In the genomic region with DNA sequence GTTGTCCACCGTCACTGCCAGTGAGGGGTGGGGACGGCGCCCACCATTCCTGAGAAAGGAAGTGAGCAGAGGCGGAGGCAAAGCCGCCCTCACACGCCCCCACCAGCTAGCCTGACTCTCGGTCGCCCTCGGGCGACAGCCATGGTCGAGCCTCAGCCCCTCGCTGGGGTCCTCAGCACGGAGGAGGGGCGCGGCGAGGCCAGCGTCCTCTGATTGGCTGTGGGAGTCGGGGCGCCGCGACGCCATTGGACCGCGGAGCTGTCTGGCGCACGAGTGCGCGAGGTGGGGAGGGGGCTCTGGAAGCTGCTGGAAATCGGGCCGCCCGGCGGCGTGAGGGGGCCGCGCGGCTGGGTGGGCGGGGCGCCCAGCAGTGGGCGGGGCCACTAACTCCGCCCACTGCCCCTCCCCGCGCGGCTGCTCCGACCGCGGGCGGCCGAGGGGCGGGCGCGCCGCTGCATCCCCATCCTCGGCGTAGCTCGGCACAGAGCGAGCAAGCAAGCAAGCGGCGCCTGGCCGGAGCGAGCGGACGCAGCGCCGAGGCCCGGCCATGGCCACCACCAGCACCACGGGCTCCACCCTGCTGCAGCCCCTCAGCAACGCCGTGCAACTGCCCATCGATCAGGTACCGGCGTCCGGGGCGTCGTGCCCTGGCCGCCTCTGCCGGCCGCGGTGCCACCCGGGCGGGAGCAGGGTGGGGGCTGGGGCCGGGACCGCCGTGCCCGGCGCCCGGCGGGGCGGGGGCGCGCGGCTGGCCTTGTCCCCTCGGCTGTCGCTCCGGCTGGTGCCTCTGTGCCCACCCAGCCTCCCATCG, we compare ENCODE assay signal across 8 mouse cellular contexts. TPM values are rescaled to one million over a fixed set of nuclear protein-coding genes. Genes with fewer than 3 reads are reported as not detected.
A peak's percentile ranks its signal among the peaks of the same experiment; 100 is the strongest.
DNase-seq lines count a peak whose midpoint lies in the region; ATAC-seq and TF ChIP-seq lines count a peak whose summit lies in the region.

No protein-coding gene starts in this region.

- no peak overlapping the region for H3K27ac ChIP-seq in cerebellum, adult 2 months (ENCODE audit: insufficient read depth, low read length)
- peak overlapping the region; percentile 97 for H3K27ac ChIP-seq in forebrain, postnatal 0 days (ENCODE audit: low read depth, low read length)
- peak overlapping the region; percentile 96 for H3K27ac ChIP-seq in lung, embryonic 16.5 days (ENCODE audit: low read length)

- peak overlapping the region; percentile 72 for H3K4me2 ChIP-seq in forebrain, postnatal 0 days (ENCODE audit: low read depth)
- H3K4me2 ChIP-seq in lung, embryonic 16.5 days (ENCODE audit: low read depth, low read length) = peak overlapping the region; percentile 93

- H3K4me3 ChIP-seq in cerebellum, adult 2 months (replicated peaks; ENCODE audit: insufficient read depth, low read depth, low read length) = peak overlapping the region; percentile 59
- H3K4me3 ChIP-seq in forebrain, postnatal 0 days (ENCODE audit: low read depth, low read length) = peak overlapping the region; percentile 97
- peak overlapping the region; percentile 91 for H3K4me3 ChIP-seq in lung, embryonic 16.5 days (ENCODE audit: low read length)

- peak; percentile 99 for ATAC-seq in forebrain, postnatal 0 days
- peak; percentile 99 for ATAC-seq in lung, embryonic 16.5 days (ENCODE audit: low read depth)

- no peaks in the 10 kb centered on the region for H3K9me3 ChIP-seq in forebrain, postnatal 0 days (ENCODE audit: low read length)
- no peaks in the 10 kb centered on the region for H3K9me3 ChIP-seq in lung, embryonic 16.5 days (ENCODE audit: control insufficient read depth, low read length)

- under 1% methylated on average over 95 of the region's 95 CpGs for WGBS in cerebellum, adult 2 months
- under 1% methylated on average over 80 of the region's 95 CpGs for WGBS in forebrain, postnatal 0 days
- under 1% methylated on average over 48 of the region's 95 CpGs for WGBS in lung, embryonic 16.5 days

- H3K36me3 ChIP-seq in forebrain, postnatal 0 days (ENCODE audit: insufficient read depth) = no peaks in the 10 kb centered on the region
- no peaks in the 10 kb centered on the region for H3K36me3 ChIP-seq in lung, embryonic 16.5 days (ENCODE audit: control insufficient read depth, insufficient read depth, low read length)

- TF ChIP-seq CTCF in cerebellum, adult 2 months (IDR thresholded peaks at IDR 0.05; ENCODE audit: borderline replicate concordance, insufficient read depth, low read depth, low read length) = no peak
- peak; percentile 78 for TF ChIP-seq CTCF in forebrain, postnatal 0 days (IDR thresholded peaks at IDR 0.05; ENCODE audit: low read depth)

- H3K4me1 ChIP-seq in cerebellum, adult 2 months (ENCODE audit: control insufficient read depth, insufficient read depth, low read length) = no peaks in the 10 kb centered on the region
- H3K4me1 ChIP-seq in forebrain, postnatal 0 days (ENCODE audit: insufficient read depth) = peaks cover 15% of the 10 kb centered on the region
- peaks cover 20% of the 10 kb centered on the region for H3K4me1 ChIP-seq in lung, embryonic 16.5 days (replicated peaks; ENCODE audit: control insufficient read depth, insufficient read depth, low read length)

- H3K9ac ChIP-seq in forebrain, postnatal 0 days = peak overlapping the region; percentile 99
- peak overlapping the region; percentile 95 for H3K9ac ChIP-seq in lung, embryonic 16.5 days (ENCODE audit: low read length)

- peak; percentile 54 for DNase-seq in MEL-GATA-1-ER (ENCODE audit: extremely low read depth, low read depth)
- peak; percentile 76 to 78 for DNase-seq in cerebellum, adult 2 months
- DNase-seq in forebrain, postnatal 0 days = peak; percentile 99
- DNase-seq in heart, postnatal 4 days = peak; percentile 93
- DNase-seq in layer of hippocampus, adult 9-11 months = peak; percentile 93
- peak; percentile 59 for DNase-seq in retina, adult 2 months (ENCODE audit: low read depth, low spot score)
- peak; percentile 91 for DNase-seq in thymus, postnatal 25 days

- no peak for TF ChIP-seq POLR2A in cerebellum, adult 2 months (IDR thresholded peaks at IDR 0.05; ENCODE audit: borderline replicate concordance, insufficient read depth, low read length)

- no peaks in the 10 kb centered on the region for H3K27me3 ChIP-seq in cerebellum, adult 2 months (ENCODE audit: control insufficient read depth, insufficient read depth, low read length)
- no peaks in the 10 kb centered on the region for H3K27me3 ChIP-seq in forebrain, postnatal 0 days (ENCODE audit: insufficient read depth, low read length)
- no peaks in the 10 kb centered on the region for H3K27me3 ChIP-seq in lung, embryonic 16.5 days (ENCODE audit: control insufficient read depth, insufficient read depth, low read depth, low read length)

RNA-seq across cellular contexts. Expression of a gene that starts 0.7 kb away (rescaled TPM):
- 21.7 and 24.0 TPM in 2 replicates for polyA plus RNA-seq in cerebellum, adult 2 months (2012; rRNA removed)
- total RNA-seq in forebrain, postnatal 0 days (2014; rRNA removed) = 60.2 and 69.3 TPM in 2 replicates
- 54.0 and 73.2 TPM in 2 replicates for polyA plus RNA-seq in forebrain, postnatal 0 days (2015; fragmentation: Nextera tagmentation; extraction: Ambion mirVana)
- 10 to 100 TPM; 17.5 to 19.9 TPM for total RNA-seq in heart, postnatal 4 days (2021)
- polyA plus RNA-seq in lung, embryonic 16.5 days (2015; fragmentation: Nextera tagmentation; extraction: Ambion mirVana) = 39.0 and 42.1 TPM in 2 replicates
